Mouse (Mus musculus): ENCODE measurements at regions not wholly inside any gene's neighbourhood (a gene's known extent, or its start where the extent isn't known, plus 50 kb on each side); places are given as distances from the start of the nearest gene placed in this dataset.

DNA sequence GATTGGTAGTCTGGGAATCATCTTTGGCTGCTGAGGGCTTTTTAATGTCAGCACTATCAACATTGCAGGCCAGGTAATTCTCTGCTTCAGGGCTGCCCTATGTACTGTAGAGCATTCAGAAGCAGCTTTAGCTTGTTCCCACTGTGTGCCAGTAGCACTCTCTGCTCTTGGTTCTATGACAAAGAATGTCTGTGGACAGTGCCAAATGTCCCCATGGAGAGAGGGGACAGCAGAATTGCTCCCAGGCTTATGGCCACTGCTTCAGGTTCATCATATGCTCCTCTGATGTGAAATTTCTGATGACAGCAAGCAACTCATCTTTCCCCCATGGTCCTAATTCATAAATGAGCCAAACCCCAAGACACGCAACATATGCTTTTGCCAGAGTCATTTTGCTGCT lies 314.3 kb downstream of the Fam19a4 start:
- DNase-seq, result no peak

DNA sequence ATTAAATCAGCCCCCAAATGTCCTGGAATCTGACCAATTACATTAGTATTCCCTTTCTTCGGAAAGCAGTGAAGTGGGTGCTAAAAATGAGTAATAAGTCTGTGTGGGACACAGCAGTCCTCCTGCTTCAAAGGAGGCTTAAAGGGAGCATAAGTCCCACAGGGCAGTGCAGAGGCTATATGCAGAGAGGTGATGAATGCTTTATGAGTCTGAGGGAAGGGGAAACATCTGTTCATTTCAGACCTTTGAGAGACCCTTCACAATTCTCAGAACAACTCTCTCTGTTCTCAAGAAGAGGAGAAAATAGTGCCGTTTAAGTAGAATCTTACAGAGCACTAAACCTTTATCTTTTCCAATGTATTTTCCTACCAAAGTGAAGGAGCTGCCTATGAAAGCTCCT lies 343.3 kb downstream of the Fam19a4 start:
- DNase-seq, result no peak

DNA sequence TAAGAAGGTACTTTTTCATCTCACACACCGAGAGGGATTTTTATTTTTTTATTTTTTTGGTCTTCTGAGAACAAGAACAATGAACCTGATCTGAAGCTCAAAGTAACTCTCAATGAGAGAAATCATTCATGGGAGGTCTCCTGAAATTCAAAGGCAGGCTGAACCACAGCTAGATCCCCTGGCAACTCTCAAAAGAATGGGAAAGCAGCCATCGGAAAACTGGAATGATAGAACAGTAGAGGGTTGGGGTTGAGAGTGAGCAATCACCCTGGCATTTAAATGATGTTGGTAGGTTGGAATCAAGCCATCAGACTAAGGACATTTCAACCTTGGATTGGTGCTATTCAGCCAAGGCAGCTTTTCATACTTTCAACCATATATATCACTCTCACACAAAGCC lies 350.5 kb downstream of the Fam19a4 start:
- peak; percentile 15 for DNase-seq

Measured in adrenal gland, postnatal 10 days (tissue).